Mouse (Mus musculus) lung, postnatal 0 days (tissue): ENCODE measurements around the gene Hormad2.

Source experiments
- CTCF ChIP-seq: IDR thresholded peaks from 2 replicates; pipeline ENCODE4 v1.5.1; 2016; ENCODE audit warnings: antibody characterized with exemption, mild to moderate bottlenecking
- EP300 ChIP-seq: IDR thresholded peaks from 2 replicates; pipeline ENCODE4 v1.6.1; 2016; ENCODE audit warnings: antibody characterized with exemption, mild to moderate bottlenecking, control low read depth

DNA sequence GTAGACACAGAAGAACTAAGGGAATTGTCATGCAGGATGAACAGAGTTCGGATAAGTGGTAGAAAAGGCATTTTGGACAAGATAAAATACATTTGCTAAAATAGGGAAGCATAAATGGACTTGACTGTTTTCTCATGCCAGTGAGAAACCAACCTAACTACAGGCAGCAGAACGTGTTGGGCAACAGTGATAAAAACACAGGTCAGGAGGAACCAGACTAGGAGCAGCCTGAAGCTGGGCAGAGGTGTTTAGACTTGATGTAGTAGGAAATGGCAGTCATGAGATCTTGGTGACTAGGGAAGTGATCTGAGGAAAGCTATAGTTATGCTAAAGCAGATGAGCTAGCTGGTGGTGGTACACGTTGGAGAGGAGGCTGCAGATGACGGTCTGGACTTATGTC, 61.0 kb downstream of the Hormad2 start:
- TF ChIP-seq CTCF (no peak), EP300 (no peak)
